Mouse (Mus musculus) MEL (cell line): ENCODE data around the gene Rcan1.

Experiments used
- CTCF ChIP-seq, 3 experiments: IDR thresholded peaks in 2 of 3; conservative IDR thresholded peaks in 1 of 3; 2 replicates each; pipeline ENCODE4 v1.5.1; 2011 to 2012; ENCODE audit warnings: low read length in 3 of 3, low read depth in 2 of 3, mild to moderate bottlenecking in 2 of 3, improper control_type of control experiment in 1 of 3, inconsistent platforms in 1 of 3, mixed read lengths in 1 of 3, moderate library complexity in 1 of 3; ENCODE audit not compliant: control insufficient read depth in 1 of 3, insufficient read depth in 1 of 3, poor library complexity in 1 of 3, severe bottlenecking in 1 of 3
- ELF1 ChIP-seq: IDR thresholded peaks from 2 replicates; pipeline ENCODE4 v1.6.1; 2014; ENCODE audit warnings: low read depth, mild to moderate bottlenecking, inconsistent platforms, low read length, improper control_type of control experiment, moderate library complexity
- EP300 ChIP-seq, 2 experiments: IDR thresholded peaks; 2 replicates each; pipeline ENCODE4 v1.6.1; 2011; ENCODE audit warnings: improper control_type of control experiment in 2 of 2, low read length in 2 of 2, low read depth in 1 of 2, mild to moderate bottlenecking in 1 of 2
- GATA1 ChIP-seq: IDR thresholded peaks from 2 replicates; pipeline ENCODE4 v1.6.1; 2011; ENCODE audit warnings: low read depth, low read length, improper control_type of control experiment
- JUND ChIP-seq: IDR thresholded peaks from 2 replicates; pipeline ENCODE4 v1.6.1; 2011; ENCODE audit warnings: low read depth, mild to moderate bottlenecking, improper control_type of control experiment, low read length
- POLR2A ChIP-seq, 2 experiments: IDR thresholded peaks; 2 replicates each; pipeline ENCODE4 v1.6.1; 2011 to 2012; ENCODE audit warnings: low read length in 2 of 2, mild to moderate bottlenecking in 2 of 2, control low read depth in 1 of 2, improper control_type of control experiment in 1 of 2, low read depth in 1 of 2, moderate library complexity in 1 of 2; ENCODE audit not compliant: control insufficient read depth in 1 of 2, insufficient read depth in 1 of 2, poor library complexity in 1 of 2
- POLR2AphosphoS2 ChIP-seq: IDR thresholded peaks from 2 replicates; pipeline ENCODE4 v1.6.1; 2011; ENCODE audit warnings: low read length, improper control_type of control experiment
- SIN3A ChIP-seq: IDR thresholded peaks from 2 replicates; pipeline ENCODE4 v1.6.1; 2012; ENCODE audit warnings: low read length, improper control_type of control experiment, inconsistent platforms
- TAL1 ChIP-seq: IDR thresholded peaks from 2 replicates; pipeline ENCODE4 v1.6.1; 2012; ENCODE audit warnings: mild to moderate bottlenecking, inconsistent platforms, low read length, moderate library complexity, mixed read lengths

DNA sequence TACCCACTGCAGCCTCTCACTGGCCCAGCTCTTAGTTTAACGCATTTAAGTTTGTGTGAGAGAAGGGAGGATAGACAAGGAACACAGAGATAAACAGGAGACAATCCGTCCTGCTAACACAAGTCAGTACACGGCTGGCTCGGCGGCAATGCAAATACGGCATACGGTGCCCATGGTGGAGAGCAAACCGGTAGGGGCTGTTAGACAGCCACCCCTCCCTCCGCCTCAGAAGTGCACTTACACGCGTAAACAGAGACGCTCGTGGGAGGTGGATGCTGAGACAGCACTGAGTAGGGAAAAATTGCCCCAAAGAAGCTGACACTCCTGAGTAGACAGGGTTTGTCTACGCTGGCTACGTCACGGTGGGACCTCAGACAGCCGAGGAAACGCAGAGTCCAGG is 16.2 kb downstream of the Rcan1 start:
- no peak for TF ChIP-seq ELF1
- TF ChIP-seq SIN3A = no peak
- TF ChIP-seq CTCF (IDR thresholded peaks at IDR 0.05 in 2 of 3, conservative IDR thresholded peaks at IDR 0.05 in 1 of 3; ENCODE audit: control insufficient read depth in 1 of 3, insufficient read depth in 1 of 3, low read depth in 2 of 3, low read length in 3 of 3, poor library complexity in 1 of 3, severe bottlenecking in 1 of 3) = no peak
- no peak for TF ChIP-seq TAL1
- TF ChIP-seq JUND = no peak
- no peak for TF ChIP-seq EP300 (IDR thresholded peaks at IDR 0.05; ENCODE audit: low read depth in 1 of 2, low read length in 2 of 2)
- no peak for TF ChIP-seq POLR2AphosphoS2
- TF ChIP-seq POLR2A (IDR thresholded peaks at IDR 0.05; ENCODE audit: control insufficient read depth in 1 of 2, insufficient read depth in 1 of 2, low read depth in 1 of 2, low read length in 2 of 2, poor library complexity in 1 of 2) = no peak
- no peak for TF ChIP-seq GATA1
